Mouse (Mus musculus) CH12F3 (cell line): Measurements from ENCODE around the gene Mgst2.

Experiments used
- in situ Hi-C: fragments of 300-500 bp; cut with MboI; formaldehyde crosslinking; loops from 2 replicates; pipeline ENCODE4 v1.14.3; 2020; ENCODE audit warnings: low sequenced_read_pairs

The Mgst2 gene

DNA sequence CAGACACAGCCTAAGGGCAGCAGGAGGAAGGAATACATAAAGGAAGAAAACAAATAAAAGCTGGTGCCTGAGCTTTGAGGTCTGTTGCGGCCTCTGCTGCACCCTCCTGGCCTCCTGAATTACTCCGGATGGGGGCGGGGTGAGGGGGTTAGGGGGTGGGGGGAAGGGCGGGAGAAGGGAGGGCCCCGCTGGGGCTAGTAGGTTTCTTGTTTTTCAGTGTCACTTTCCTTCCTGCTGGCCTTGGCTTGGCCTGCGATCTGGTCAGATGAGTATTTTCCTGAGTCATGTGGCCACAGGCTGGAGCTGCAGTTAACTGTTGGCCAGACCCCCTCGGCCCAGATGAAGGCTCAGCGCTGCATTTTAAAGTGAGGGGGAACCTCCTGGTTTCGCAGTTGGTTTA, 7.5 kb upstream of the Mgst2 start:
- in situ Hi-C loops = no loop called here

- in situ Hi-C loops = no loop called here
Observed at GRCm38 (mm10) chr3:51654303-51655055, 5.7 kb upstream of the Mgst2 start.

DNA sequence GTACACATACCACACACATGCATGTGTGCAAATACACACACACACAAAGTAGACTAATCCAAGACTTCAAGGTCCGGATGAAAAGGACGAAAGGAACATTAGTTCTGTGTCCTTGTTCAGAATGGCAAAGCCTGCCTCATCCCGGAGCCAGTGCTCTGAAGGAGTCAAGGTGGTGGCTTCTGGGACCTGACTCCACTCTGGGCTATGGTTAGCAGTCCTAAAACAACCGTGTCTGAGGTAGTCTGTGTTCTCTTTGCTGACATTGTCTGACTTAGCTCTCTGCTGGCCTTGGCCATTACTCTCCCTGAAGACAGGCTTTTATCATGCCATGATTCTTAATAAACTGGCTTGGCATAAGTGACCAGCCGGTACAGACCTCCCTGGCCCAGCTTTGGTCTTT, 745 bp upstream of the Mgst2 start:
- in situ Hi-C loops = no loop called here

DNA sequence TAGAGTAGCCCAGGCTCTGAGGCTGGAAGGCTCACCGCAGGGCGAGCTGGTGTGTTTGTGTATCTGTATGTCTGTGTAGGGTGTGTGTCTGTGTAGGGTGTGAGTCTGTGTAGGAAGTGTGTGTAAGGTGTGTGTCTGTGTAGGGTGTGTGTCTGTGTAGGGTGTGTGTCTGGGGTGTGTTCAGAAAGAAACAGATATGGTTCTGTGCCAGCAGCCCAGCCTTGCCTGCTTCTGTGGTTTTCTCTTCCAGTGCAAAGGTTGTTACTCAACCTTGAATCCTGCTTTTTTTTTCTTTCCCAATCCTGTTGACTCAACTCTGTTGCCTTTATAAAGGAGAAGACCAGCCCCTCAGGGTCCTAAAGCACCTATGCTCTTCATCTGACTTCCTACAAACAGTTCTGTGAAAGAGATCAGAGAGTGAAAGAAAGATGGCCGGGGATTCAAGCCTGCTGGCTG, 689 bp downstream of the Mgst2 start:
- in situ Hi-C loops = no loop called here

DNA sequence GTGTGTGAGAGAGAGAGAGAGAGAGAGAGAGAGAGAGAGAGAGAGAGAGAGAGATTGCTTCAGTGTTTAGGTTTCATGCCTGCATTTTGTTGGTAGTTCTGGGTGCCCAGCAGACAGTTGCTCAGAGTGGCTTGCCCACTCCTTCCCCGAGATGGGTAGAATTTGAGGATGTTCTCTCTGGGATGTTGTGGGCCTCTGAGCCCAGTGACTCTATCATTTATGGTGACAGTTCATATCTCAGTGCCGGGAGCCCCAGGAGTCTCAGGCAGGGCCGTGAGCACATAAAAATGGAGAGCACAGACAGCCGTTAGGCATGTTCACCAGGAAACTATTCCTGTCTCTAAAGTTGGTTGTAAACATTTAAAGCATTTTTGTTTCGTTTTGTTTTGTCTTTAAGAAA, 1.2 kb downstream of the Mgst2 start:
- in situ Hi-C loops = no loop called here

- in situ Hi-C loops = no loop called here
Observed at GRCm38 (mm10) chr3:51661880-51662550, 1.9 kb downstream of the Mgst2 start.

DNA sequence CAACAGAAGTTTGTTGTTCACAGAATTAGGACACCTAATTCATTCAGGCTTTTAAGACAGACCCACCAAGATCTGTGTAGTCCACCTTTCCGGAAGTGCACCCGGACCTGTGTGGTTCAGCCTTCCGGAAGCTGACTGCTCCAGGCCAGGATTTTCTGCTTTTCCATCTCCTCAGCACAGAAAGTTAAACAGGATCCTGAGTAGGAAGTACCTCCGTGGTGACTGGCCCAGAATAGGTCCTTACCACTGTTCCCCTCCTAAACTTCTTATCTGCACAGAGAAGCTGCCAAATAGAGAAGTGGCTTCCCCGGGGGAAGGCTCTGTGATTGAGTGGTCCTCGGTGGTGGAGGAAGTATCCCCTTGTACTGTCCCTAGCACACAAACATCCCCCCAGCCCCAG, 2.4 kb downstream of the Mgst2 start:
- in situ Hi-C loops = no loop called here

DNA sequence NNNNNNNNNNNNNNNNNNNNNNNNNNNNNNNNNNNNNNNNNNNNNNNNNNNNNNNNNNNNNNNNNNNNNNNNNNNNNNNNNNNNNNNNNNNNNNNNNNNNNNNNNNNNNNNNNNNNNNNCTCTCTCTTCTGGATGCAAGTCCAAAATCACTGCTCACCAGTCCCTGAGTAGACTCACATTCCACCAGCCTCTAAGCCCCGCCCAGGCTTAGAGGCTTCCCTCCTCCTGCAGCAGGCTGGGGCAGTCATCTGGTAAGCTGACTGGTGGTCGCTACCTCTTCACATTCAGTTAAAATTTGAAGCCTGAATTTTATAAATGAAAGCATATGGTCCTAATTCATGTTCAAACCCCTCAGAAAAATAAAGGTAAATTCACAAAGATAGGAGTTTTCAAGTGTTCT, 8.4 kb downstream of the Mgst2 start:
- in situ Hi-C loops = no loop called here

- in situ Hi-C loops = loop anchor here (10.0 kb wide), 1 partner anchor 186 kb away; the partner anchor contains the start of gene Rab33b
Observed at GRCm38 (mm10) chr3:51670414-51671070, 10.4 kb downstream of the Mgst2 start.

- in situ Hi-C loops = loop anchor here (10.0 kb wide), 1 partner anchor 186 kb away; the partner anchor contains the start of gene Rab33b
Observed at GRCm38 (mm10) chr3:51671071-51671469, 10.9 kb downstream of the Mgst2 start.

DNA sequence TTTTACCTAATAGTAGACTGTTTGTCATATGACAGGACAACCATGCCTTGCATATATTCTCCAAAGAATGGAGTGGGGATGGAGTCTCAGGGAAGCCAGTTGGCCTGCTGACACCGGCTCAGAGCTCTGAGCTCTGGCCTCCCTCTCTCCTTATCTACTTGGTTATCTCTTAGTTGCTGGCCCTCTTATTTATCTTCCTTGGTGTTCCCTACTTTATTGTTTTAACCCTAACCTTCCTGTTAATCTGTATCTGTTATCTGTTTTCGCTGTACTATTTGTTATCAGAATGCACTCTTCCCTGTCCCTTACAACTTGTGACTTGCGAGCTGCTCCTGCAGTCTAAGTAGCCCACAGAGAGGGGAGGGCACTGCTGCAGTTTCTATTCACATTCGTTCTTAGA, 12.5 kb downstream of the Mgst2 start:
- in situ Hi-C loops = loop anchor here (10.0 kb wide), 1 partner anchor 188 kb away; the partner anchor contains the start of gene Rab33b

DNA sequence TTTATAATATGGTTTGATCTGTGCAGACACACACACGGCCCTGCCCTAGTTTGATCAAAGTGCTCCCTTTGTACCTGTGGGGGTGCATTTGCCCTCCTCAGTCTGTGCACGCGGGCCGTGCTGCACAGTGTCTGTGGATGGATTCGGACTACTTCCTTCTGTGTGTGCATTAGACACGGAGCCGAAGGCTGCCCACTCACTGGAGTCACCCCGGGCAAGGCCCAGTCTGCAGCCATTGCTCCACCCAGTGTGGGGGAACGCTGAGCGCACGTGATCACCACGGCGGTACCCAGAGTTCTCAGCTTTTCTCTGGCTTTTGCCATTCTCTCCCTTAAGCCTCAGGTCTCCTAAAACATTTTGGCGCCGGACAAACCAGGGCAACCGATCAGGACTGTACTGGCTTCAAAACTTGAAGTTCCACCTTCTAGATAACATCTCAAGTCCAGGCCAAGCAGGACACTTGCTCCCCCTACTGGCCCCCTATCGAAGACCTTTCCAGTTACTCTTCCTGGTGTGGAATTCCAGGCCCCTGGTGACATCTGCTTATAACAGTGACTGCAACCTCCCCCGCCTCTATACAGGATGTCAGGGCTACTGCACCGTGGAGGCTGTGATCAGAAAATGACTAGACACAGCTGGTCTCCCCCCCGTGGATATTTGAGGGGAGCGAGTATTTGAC, 13.4 kb downstream of the Mgst2 start:
- in situ Hi-C loops = loop anchor here (10.0 kb wide), 1 partner anchor 189 kb away; the partner anchor contains the start of gene Rab33b

DNA sequence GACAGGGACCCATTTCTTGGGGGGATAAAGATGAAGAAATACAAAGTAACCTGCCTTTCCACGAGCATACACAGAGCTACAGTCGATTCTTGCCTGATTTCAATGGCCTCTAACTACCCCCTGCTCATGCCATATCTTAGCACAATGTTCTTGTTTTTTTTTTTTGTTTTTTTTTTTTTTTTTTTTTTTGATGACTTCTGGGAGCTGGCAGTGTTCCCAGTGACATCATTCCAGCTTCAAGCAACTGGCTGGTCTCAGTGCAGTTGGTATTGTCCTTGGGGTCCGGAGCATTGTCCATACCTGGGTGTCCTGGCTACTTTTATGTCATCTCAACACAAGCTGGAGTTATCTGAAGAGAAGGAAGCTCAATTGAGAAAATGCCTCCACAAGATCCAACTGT, 14.8 kb downstream of the Mgst2 start:
- in situ Hi-C loops = loop anchor here (10.0 kb wide), 1 partner anchor 190 kb away; the partner anchor contains the start of gene Rab33b

- in situ Hi-C loops = no loop called here
Observed at GRCm38 (mm10) chr3:51685539-51685938, 25.4 kb downstream of the Mgst2 start.

DNA sequence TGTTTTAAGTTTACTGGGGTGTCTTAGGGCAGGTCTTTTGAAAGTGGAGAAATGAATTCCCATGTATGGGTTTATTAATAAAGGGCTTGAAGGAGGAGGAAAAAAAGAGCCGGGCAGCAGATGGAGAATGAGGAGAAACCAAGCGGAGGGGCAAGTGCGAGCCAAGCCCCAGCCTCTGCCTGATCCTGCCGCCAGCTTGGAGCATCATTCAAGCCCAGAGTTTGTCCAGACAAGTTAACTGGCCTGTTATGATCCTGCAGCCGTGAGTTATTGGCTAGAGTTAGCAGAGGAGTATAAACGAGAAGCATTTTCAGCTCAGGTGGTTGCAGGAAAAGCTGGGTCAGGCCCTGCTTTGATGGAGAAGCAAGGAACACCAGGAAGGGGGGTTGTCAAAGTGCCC, 26.2 kb downstream of the Mgst2 start:
- in situ Hi-C loops = no loop called here

DNA sequence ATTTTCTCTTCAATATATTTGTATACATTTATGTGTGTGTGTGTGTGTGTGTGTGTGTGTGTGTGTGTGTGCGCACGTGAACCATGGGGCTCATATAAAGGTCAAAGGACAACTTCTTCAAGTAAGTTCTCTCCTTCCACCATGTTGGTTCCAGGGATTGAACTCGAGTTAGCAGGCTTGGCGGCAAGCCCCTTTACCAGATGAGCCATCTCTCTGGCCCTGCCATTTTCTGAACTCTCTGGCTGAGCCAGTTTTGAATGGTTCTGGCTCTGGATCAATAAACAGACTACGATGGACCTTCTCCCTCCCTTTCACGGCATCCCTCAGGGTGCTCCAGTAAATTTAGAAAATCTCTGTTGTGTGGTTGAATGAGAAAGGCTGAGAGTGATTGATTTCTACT, 26.6 kb downstream of the Mgst2 start:
- in situ Hi-C loops = no loop called here

- in situ Hi-C loops = no loop called here
Observed at GRCm38 (mm10) chr3:51688725-51689124, 28.6 kb downstream of the Mgst2 start.

DNA sequence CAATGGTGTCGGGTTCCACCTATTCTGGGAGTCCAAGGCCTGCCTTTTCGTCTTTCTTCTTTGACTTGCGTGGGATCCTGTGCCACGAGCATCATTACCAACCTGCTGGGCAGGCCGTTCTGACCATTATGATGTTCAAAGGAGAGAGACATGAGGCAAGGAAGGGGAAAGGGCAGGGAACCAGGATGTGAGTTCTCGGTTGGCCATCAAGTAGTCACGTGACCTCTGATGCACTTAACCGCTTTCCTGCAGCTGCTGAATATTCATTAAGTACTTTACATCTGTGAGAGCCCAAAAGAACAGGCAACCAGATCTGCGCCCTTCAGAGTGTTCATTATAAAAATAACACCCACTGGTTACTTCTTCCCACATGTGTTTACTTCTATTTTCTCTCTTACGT, 33.0 kb downstream of the Mgst2 start:
- in situ Hi-C loops = no loop called here

- in situ Hi-C loops = no loop called here
Observed at GRCm38 (mm10) chr3:51694576-51694975, 34.4 kb downstream of the Mgst2 start.

DNA sequence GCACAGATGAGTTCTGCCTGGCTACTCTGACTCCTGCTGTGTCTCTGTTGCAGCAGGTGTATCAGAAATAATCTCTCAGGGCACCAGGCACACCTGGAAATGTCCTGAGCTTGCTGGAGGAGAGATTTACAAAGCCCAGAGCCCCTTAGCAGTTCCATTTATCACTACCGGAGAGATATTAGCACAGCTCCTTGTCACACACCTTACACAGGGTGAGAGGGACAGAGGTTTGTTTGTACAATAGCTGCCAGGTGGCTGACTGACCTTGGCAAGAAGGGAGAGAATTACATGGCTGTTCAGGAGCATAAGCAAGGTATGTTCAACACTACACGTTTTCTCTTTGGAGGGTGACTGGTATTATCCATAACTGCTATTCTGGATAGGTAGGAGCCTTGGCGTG, 35.6 kb downstream of the Mgst2 start:
- in situ Hi-C loops = no loop called here

DNA sequence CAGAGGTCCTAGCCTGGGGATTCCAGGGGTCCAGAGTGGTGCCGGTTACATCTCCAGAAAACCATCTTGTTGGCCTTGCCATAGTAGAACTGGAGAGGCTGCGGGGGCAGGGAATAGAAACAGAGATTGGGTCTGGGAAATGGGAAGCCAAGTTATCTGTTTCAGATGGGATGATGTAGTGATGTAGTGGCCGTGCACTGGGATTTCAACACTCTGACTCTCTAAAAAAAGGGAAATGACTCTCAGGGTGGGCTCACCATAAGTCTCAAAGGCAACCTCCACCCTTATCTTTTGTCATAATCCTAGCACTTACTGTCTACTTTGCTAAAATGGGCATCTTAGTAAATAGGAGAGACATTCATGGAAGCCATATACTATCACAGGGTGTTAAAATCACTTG, 37.8 kb downstream of the Mgst2 start:
- in situ Hi-C loops = no loop called here
